Mouse (Mus musculus): ENCODE measurements around the gene Trim28. TPM values are rescaled to one million over a fixed set of nuclear protein-coding genes. Genes with fewer than 3 reads are reported as not detected.
"Not testable (repeated sequence)": the region's sequence is repeated elsewhere in the genome, so short reads cannot be mapped to it uniquely, and the experiment has no call there.

Gene Trim28
- total RNA-seq, 2 experiments from 2014 or later = 238 to 253 TPM

DNA sequence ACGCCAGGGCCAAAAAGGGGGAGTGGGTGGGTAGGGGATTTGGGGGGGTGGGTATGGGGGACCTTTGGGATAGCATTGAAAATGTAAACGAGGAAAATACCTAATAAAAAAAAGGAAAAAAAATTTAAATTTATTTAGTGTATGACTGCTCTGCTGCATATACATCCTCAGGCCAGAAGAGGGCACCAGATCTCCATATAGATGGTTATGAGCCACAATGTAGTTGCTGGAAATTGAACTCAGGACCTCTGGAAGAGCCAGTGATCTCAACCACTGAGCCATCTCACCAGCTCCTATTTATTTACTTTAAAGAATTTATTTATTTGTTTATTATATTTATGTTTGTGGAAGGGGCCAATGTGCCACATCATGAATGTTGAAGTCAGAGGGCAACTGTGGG, 64.5 kb downstream of the Trim28 start:
- not testable (repeated sequence) for H3K4me3 ChIP-seq; DNase-seq (ENCODE audit: low spot score in 2 of 2); H3K27ac ChIP-seq
- TF ChIP-seq CTCF (conservative IDR thresholded peaks at IDR 0.05) = peak; percentile 66

DNA sequence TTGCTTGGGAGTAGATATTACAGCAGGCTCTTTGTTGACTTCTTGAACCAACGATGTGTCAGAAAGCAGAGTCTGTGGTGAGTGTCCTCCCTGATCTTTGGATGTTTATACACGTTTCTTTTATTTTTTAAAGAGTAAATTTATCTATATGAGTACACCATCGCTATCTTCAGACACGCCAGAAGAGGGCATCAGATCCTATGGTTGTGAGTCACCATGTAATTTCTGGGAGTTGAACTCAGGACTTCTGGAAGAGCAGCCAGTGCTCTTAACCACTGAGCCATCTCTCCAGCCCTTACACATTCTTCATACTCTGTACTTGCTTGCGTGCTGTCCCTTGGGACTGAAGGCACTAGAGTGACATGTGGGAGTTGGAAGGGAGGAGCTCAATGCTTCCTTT, 73.4 kb downstream of the Trim28 start:
- DNase-seq (ENCODE audit: low spot score in 2 of 2) = no peak
- Histone ChIP-seq H3K4me3 (no peak overlapping the region), H3K27ac (no peak overlapping the region)
- peak; percentile 47 for TF ChIP-seq CTCF (conservative IDR thresholded peaks at IDR 0.05)

Other genes starting within 250 kb of the Trim28 start
- 10 to 100 TPM; 24.8 to 25.0 TPM for gene Zscan18, start 195.5 kb upstream of the Trim28 start, total RNA-seq (2021)
- 10 to 100 TPM; 23.2 to 23.6 TPM for gene Zfp329, start 180.3 kb upstream of the Trim28 start, total RNA-seq (2021)
- gene Zfp110, start 164.4 kb upstream of the Trim28 start, total RNA-seq (2021) = 10 to 100 TPM; 14.5 to 15.8 TPM
- 1 to 10 TPM; 6.7 to 6.8 TPM for gene Zfp128, start 117.9 kb upstream of the Trim28 start, total RNA-seq (2021)
- gene Zscan22, start 101.3 kb upstream of the Trim28 start, total RNA-seq (2021) = 10 to 100 TPM; 13.9 to 17.7 TPM
- gene Rps5, start 76.8 kb upstream of the Trim28 start, total RNA-seq (2021) = 100 to 1,000 TPM; 401 to 427 TPM
- 1 to 10 TPM in 1 of 2 experiments, under 1 TPM in 1; 0.64 to 1.2 TPM for gene Rnf225, start 71.7 kb upstream of the Trim28 start, total RNA-seq (2021)
- 10 to 100 TPM; 11.0 to 11.4 TPM for gene Zfp324, start 33.3 kb upstream of the Trim28 start, total RNA-seq (2021)
- 10 to 100 TPM in 1 of 2 experiments, 1 to 10 TPM in 1; 8.7 to 11.5 TPM for gene Zfp446, start 21.3 kb upstream of the Trim28 start, total RNA-seq (2021)
- under 1 TPM; 0.15 to 0.22 TPM for gene Slc27a5, start 922 bp upstream of the Trim28 start, total RNA-seq (2021)
- gene Zbtb45, start 10.9 kb downstream of the Trim28 start, total RNA-seq (2021) = 10 to 100 TPM; 32.9 to 34.8 TPM
- gene Chmp2a, start 35.7 kb downstream of the Trim28 start, total RNA-seq (2021) = 100 to 1,000 TPM; 133 to 141 TPM
- gene Ube2m, start 39.2 kb downstream of the Trim28 start, total RNA-seq (2021) = 100 to 1,000 TPM; 190 to 199 TPM
- 10 to 100 TPM; 15.7 to 17.8 TPM for gene Mzf1, start 55.6 kb downstream of the Trim28 start, total RNA-seq (2021)
- gene Vmn1r85, start 96.1 kb downstream of the Trim28 start, total RNA-seq (2021) = not detected
- not detected for gene Vmn1r86, start 120.8 kb downstream of the Trim28 start, total RNA-seq (2021)
- not detected for gene Vmn1r87, start 141.0 kb downstream of the Trim28 start, total RNA-seq (2021)
- gene Vmn1r88, start 160.5 kb downstream of the Trim28 start, total RNA-seq (2021) = under 1 TPM; 0.15 to 0.17 TPM
- not detected for gene Vmn1r89, start 213.9 kb downstream of the Trim28 start, total RNA-seq (2021)